Mouse (Mus musculus): Measurements from ENCODE around the gene Bpifb6.

- TF ChIP-seq CTCF (IDR thresholded peaks at IDR 0.05; ENCODE audit: low read depth, low read length) (no peak), TAL1 (conservative IDR thresholded peaks at IDR 0.05; ENCODE audit: low read depth, low read length) (no peak), POLR2AphosphoS5 (IDR thresholded peaks at IDR 0.05; ENCODE audit: insufficient replicate concordance, low read depth, low read length) (no peak)
Measured at GRCm38 (mm10) chr2:153931125-153931524, 30.9 kb downstream of the Bpifb6 start.

Data from G1E (cell line).